Mouse (Mus musculus): ENCODE measurements around the gene Cdh1.
"Not testable (repeated sequence)": the region's sequence is repeated elsewhere in the genome, so short reads cannot be mapped to it uniquely, and the experiment has no call there.

Gene Cdh1

DNA sequence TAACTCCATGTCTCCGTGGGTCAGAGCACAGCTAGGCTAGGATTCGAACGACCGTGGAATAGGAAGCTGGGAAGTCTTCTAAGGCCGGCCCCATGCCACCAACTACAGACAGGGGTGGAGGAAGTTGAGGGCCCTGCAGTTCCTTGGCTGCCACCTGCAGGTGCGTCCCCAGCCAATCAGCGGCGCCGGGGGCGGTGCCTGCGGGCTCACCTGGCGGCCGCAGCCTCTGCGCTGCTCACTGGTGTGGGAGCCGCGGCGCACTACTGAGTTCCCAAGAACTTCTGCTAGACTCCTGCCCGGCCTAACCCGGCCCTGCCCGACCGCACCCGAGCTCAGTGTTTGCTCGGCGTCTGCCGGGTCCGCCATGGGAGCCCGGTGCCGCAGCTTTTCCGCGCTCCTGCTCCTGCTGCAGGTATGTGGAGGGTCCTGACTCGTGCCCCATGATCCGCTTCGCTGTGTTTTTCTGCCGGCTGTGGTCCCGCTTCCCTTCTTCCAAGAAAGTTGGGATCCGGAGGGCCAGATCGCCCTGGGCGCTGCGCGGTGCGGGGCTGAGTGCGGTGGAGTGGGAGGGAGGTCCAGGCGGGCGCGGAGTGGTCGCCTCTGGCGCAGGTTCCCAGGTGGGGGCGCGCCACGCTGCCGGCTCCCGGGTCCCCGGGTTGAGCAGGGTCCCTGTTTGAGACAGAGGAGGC lies at the start of gene Cdh1:
Gene Cdh1, plus strand, starts transcription at position 221 of the 689 bp plus-strand sequence.
- DNase-seq, result peak; percentile 93 to 95

DNA sequence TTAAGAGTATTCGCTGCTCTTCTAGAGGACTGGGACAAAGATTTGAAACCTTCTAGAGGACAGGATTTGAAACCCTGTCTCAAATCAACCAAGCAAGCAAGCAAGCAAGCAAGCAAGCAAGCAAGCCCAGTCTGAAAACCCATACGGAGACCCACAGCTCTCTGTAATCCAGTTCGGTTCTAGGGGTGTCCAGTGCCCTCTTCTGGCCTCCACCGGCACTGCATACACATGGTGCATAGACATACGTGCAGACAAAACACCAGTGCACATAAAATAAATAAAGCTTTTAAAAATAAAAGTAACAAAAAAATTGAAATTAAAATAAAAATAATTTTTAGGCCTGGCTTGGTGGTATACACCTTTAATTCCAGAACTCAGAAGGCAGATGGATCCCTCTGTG lies 49.1 kb upstream of the Cdh1 start:
- no peak for DNase-seq

DNA sequence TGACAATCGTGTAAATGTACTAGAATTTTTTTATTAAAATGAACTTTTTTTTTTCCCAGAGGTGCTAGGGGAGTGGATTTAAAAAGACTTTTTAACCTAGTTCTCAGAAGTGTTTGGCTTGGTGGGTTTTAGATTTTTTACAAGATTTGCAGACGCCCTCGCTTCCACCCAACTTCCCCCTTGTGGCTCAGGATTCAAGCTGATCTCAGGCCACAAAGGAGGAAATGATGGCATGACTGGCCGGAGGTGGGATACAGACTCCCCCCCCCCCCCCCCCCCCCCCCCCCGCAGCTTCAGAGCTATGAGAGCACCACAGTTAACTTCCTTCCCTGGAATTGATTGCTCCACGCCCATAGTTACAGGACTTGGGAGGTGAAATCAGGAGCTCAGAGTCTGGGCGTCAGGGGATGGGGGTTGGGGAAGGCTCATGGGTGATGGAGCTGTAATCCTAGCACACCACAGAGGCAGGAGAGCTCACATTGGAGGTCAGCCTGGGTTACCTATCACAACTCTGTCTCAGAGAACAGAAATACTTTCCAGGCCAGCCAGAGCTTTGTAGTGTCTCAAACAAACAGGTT lies 47.0 kb upstream of the Cdh1 start:
- no peak for DNase-seq

GRCm38 (mm10) chr8:106559844-106560243 lies 43.3 kb upstream of the Cdh1 start:
- no peak for DNase-seq

DNA sequence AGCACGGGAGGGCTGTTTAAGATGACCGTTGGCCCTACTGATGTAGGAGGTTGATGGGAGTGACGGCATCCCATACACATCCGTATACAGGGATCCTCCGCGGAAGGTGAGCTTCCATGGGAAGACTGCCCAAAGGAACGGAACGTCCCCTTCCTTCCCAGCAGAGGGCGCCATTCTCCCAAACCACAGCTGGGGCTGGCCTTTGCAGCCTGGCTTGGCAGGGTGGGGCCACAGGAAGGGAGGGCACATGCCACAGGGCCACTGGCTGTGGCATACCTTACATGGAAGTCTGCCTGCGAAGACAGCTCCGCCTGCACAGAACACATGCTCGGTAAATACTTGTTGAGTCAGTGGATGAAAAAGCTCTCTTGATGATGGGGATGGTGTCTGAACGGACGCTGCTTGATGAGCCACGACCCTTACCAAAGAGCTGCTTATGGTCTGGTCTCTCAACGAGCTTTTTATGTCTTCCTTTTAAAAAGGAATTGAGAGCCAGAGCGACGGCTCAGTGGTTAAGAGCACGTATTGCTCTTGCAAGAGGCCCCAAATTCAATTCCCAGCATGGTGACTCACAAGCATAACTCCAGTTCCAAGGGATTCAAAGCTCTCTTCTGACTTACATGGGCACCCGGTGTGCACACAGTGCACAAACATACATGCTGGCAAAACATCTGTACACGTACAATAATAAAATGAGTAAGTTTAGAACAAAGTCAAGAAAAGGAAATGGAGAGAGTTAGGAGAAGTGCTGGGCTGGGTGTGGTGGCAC lies 41.9 kb upstream of the Cdh1 start:
- DNase-seq, result peak; percentile 82 to 86

DNA sequence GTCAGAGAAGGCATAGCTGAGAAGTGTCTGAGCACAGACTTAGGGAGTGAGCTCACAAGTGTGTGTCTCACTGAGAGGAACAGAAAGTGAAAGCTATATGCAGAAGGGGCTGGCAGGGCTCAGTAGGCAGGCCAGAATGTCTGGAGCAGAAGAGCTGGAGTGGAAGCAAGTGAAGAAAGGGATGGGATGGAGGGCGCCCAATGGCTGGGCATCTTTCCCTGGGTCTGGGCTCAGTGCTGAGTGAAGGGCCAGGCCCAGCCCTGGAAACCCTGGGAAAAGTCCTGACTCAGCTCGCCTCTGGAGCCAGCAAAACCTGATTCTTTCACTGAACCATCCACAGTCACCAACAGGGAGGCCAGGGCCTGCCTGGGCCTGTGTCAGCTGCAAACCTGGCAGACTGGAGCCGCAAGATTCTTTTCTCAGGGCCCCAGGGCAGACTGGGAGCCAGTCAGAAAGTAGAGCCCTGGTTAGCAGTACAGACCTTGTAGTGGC lies 39.4 kb upstream of the Cdh1 start:
- DNase-seq, result peak; percentile 37 to 45

GRCm38 (mm10) chr8:106569006-106569405 lies 34.1 kb upstream of the Cdh1 start:
- no peak for DNase-seq

DNA sequence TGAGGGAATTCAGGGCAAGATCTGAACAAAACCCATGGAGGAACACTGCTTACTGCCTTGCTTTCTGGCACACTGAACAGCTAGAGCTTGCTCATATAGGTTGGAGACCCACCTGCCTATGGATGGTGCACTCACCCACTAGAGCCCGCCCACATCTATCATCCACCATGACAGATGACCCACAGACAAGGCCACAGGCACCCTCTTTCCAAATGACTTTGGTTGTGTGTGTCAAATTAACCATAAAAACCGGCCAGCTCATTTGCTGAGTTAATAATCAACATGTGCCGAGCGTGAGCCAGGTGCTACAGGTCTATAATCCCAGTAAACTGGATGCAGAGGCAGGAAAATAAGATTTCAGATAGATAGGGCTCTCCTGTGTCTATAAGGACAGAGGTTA lies 32.8 kb upstream of the Cdh1 start:
- DNase-seq, result peak; percentile 69 to 79

GRCm38 (mm10) chr8:106571551-106572172 lies 31.5 kb upstream of the Cdh1 start:
- DNase-seq, result peak; percentile 48 to 70

GRCm38 (mm10) chr8:106572175-106572574 lies 31.0 kb upstream of the Cdh1 start:
- not testable (repeated sequence) for DNase-seq

DNA sequence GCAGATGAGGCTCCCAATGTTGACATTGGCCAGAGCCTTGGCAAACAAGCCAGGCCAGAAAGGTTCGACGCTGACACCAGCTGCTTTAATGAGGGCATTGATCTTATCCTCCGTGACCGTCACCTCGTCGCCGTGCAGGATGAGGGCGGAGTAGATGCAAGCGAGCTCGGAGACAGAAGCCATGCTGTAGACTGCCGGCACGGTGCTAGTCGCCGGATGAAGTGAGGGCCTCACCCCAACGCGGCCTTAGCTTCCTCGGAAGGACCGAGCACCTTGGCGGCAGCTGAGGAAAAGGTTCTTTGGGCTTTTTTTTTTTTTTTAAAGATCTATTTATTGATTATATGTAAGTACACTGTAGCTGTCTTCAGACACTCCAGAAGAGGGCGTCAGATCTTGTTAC lies 30.0 kb upstream of the Cdh1 start, which contains the start of gene Gm10073:
Gene Gm10073, minus strand, starts transcription at position 294 of the 400 bp plus-strand sequence.
- not testable (repeated sequence) for DNase-seq

- DNase-seq, result no peak
Measured at GRCm38 (mm10) chr8:106574283-106574682, 28.9 kb upstream of the Cdh1 start.

DNA sequence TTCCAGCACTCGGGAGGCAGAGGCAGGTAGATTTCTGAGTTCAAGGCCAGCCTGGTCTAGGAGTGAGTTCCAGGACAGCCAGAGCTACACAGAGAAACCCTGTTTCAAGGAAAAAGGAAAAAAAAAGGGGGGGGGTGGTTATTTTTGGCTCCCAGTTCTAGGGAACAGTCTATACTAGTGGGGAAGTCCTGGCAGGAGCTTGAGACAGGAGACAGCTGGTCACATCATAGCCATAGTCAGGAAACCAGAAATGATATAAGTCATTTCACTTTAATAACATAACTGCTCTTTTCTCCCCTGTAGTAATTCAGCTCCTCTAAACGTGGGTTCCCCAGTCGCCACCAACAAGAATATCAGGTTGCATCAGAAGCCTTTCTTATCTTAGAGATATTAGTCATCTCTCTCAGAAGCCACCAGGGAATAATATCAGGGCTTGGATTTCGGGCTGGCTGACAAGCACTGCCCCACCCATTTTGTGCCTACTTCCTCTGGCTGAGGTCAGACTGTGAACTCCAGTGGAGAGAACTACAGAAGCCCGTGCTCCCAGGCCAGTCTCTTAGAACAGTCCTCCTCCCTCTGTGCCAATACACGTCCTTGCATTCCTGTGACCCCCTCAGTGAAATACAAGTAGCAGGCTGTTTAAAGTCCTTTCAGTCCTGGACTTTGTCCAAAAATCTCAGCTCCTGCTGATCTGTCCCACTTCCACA lies 26.1 kb upstream of the Cdh1 start:
- DNase-seq, result peak; percentile 57 to 74

DNA sequence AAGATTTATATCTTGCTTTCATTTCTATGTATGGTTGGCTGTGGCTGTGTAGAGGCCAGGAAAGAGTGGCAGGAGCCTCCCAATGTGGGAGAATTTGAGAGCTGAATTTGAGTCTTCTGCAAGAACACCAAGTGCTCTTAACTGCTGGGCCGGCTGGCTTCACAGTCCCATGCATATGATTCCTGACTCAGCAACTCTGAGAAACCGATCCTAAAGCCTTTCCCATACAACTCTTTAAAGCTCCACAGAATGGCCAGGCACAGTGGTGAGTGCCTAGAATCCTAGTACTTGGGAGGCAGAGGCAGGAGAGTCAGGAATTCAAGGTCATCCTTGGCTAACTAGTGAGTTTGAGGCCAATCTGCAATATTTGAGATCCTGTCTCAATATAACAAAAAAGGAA lies 23.6 kb upstream of the Cdh1 start:
- no peak for DNase-seq

GRCm38 (mm10) chr8:106581344-106582088 lies 21.6 kb upstream of the Cdh1 start:
- DNase-seq, result peak in 1 of 2 experiments; percentile 49

- peak; percentile 52 to 73 for DNase-seq
Measured at GRCm38 (mm10) chr8:106584942-106585670, 18.0 kb upstream of the Cdh1 start.

GRCm38 (mm10) chr8:106585671-106586037 lies 17.5 kb upstream of the Cdh1 start:
- no peak for DNase-seq

DNA sequence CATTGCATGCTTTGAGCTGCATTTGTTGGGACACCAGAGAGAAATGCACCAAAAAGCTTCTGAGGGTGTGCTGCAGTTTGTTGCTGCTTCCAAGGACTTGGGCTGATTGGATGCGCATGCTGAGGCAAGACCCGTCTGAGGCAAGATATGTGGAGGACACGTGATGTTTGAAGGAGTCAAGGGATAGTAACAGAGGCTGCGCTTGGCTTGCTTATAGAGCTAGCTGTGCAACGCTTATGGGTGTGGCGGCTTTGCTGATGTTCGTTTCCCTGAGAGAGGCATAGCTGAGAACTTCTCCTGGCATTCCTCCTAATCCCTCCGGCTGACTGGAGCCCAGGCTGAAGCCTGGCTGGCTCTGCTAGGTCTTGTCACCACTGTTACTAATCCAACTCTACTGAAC lies 16.3 kb upstream of the Cdh1 start:
- no peak for DNase-seq

GRCm38 (mm10) chr8:106588443-106589431 lies 14.4 kb upstream of the Cdh1 start:
- DNase-seq, result peak; percentile 43 to 48

GRCm38 (mm10) chr8:106592458-106592857 lies 10.7 kb upstream of the Cdh1 start:
- no peak for DNase-seq

Measured in kidney, postnatal 36 days (tissue).